Mouse (Mus musculus): ENCODE measurements around the gene Pakap. TPM values are rescaled to one million over a fixed set of nuclear protein-coding genes. Genes with fewer than 3 reads are reported as not detected.

Pakap gene
- polyA plus RNA-seq, 1 experiment from 2014 or later: 12.6 TPM

DNA sequence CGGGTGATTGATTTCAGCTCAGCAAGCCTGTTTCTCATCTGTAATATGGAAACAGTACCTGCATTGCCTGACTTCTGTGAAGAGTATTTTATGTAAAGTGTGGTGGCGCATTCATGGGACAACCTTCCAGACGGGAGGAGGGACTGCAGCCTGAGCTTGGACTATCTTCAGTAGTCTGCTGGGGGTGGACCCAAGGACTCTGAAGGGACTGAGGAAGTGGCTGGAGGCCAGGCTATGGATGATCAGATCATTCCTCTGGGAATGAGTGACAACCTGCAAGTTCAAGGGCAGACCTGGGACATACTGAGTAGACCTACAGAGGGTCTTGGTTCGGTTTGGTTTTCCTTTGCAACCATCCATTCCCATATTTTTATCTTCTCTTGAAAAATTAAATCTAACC lies 154.3 kb downstream of the Pakap start:
- Histone ChIP-seq H3K4me2 (replicated peaks) (no peak overlapping the region), H3K4me1 (replicated peaks; ENCODE audit: control insufficient read depth, insufficient read depth, low read length) (no peaks in the 10 kb centered on the region), H3K9me3 (ENCODE audit: control insufficient read depth, low read length) (no peaks in the 10 kb centered on the region), H3K9ac (no peak overlapping the region), H3K4me3 (replicated peaks; ENCODE audit: low read length) (no peak overlapping the region), H3K36me3 (replicated peaks; ENCODE audit: control insufficient read depth, insufficient read depth) (no peaks in the 10 kb centered on the region), H3K27ac (no peak overlapping the region), H3K27me3 (ENCODE audit: control insufficient read depth, insufficient read depth, low read length) (no peaks in the 10 kb centered on the region)
- no peak for ATAC-seq (ENCODE audit: low FRiP score)
- DNase-seq (ENCODE audit: low spot score): no peak
- 85% methylated on average over 4 of the region's 4 CpGs for WGBS

GRCm38 (mm10) chr4:57723659-57724058 lies 155.7 kb downstream of the Pakap start:
- no peak for DNase-seq (ENCODE audit: low spot score)
- Histone ChIP-seq H3K36me3 (replicated peaks; ENCODE audit: control insufficient read depth, insufficient read depth) (no peaks in the 10 kb centered on the region), H3K4me2 (replicated peaks) (no peak overlapping the region), H3K27ac (no peak overlapping the region), H3K4me3 (replicated peaks; ENCODE audit: low read length) (no peak overlapping the region), H3K27me3 (ENCODE audit: control insufficient read depth, insufficient read depth, low read length) (no peaks in the 10 kb centered on the region), H3K9ac (no peak overlapping the region), H3K9me3 (ENCODE audit: control insufficient read depth, low read length) (no peaks in the 10 kb centered on the region), H3K4me1 (replicated peaks; ENCODE audit: control insufficient read depth, insufficient read depth, low read length) (no peaks in the 10 kb centered on the region)
- no peak for ATAC-seq (ENCODE audit: low FRiP score)
- WGBS: 69% methylated on average over 2 of the region's 2 CpGs

GRCm38 (mm10) chr4:57725569-57725968 lies 157.6 kb downstream of the Pakap start:
- H3K27me3 ChIP-seq (ENCODE audit: control insufficient read depth, insufficient read depth, low read length): no peaks in the 10 kb centered on the region

DNA sequence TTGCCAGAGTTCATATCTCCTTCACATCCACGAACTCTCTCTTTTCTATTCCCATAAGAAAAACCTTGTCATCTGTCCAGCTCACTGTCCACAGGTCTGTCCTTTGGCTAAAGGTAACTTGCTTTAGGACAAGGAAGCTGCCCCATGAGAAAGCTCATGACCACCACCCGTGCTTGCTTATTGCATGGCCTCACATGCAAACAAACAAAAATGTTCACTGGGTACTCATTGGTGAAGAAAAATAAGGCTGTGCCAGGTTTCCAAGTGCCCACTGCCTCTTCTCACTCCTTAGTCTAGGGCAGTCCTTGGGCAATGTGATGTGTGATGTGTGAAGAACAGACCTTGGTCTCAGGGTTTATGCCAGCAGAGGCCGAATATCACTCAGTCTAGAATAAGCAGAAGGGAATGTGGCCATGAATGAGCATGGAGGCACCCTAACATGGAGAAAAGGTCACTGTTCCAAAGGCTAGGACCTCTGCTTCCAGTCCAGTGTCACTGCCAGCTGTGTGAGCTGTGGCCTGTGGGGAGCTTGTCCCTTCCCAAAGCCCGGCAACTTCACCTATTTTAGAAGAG lies 160.7 kb downstream of the Pakap start:
- H3K36me3 ChIP-seq (replicated peaks; ENCODE audit: control insufficient read depth, insufficient read depth): no peaks in the 10 kb centered on the region
- no peak overlapping the region for H3K4me2 ChIP-seq (replicated peaks)
- WGBS: 94% methylated on average over 4 of the region's 4 CpGs
- DNase-seq (ENCODE audit: low spot score) (no peak), ATAC-seq (ENCODE audit: low FRiP score) (no peak)
- no peak overlapping the region for H3K9ac ChIP-seq
- H3K4me3 ChIP-seq (replicated peaks; ENCODE audit: low read length): no peak overlapping the region
- H3K4me1 ChIP-seq (replicated peaks; ENCODE audit: control insufficient read depth, insufficient read depth, low read length): no peaks in the 10 kb centered on the region
- no peaks in the 10 kb centered on the region for H3K27me3 ChIP-seq (ENCODE audit: control insufficient read depth, insufficient read depth, low read length)
- H3K9me3 ChIP-seq (ENCODE audit: control insufficient read depth, low read length): no peaks in the 10 kb centered on the region
- H3K27ac ChIP-seq: no peak overlapping the region

More at GRCm38 (mm10) chr4:57725569-57725968, 157.6 kb downstream of the Pakap start:
- 77% methylated on average over 1 of the region's 1 CpGs for WGBS
- DNase-seq (ENCODE audit: low spot score) (no peak), ATAC-seq (ENCODE audit: low FRiP score) (no peak)
- Histone ChIP-seq H3K9ac (no peak overlapping the region), H3K4me3 (replicated peaks; ENCODE audit: low read length) (no peak overlapping the region), H3K36me3 (replicated peaks; ENCODE audit: control insufficient read depth, insufficient read depth) (no peaks in the 10 kb centered on the region), H3K27ac (no peak overlapping the region), H3K9me3 (ENCODE audit: control insufficient read depth, low read length) (no peaks in the 10 kb centered on the region), H3K4me2 (replicated peaks) (no peak overlapping the region), H3K4me1 (replicated peaks; ENCODE audit: control insufficient read depth, insufficient read depth, low read length) (no peaks in the 10 kb centered on the region)

GRCm38 (mm10) chr4:57730047-57730446 lies 162.1 kb downstream of the Pakap start:
- Histone ChIP-seq H3K4me3 (replicated peaks; ENCODE audit: low read length) (no peak overlapping the region), H3K36me3 (replicated peaks; ENCODE audit: control insufficient read depth, insufficient read depth) (no peaks in the 10 kb centered on the region), H3K4me2 (replicated peaks) (no peak overlapping the region), H3K4me1 (replicated peaks; ENCODE audit: control insufficient read depth, insufficient read depth, low read length) (no peaks in the 10 kb centered on the region), H3K9me3 (ENCODE audit: control insufficient read depth, low read length) (no peaks in the 10 kb centered on the region), H3K27me3 (ENCODE audit: control insufficient read depth, insufficient read depth, low read length) (no peaks in the 10 kb centered on the region), H3K27ac (no peak overlapping the region), H3K9ac (no peak overlapping the region)
- ATAC-seq (ENCODE audit: low FRiP score) (no peak), DNase-seq (ENCODE audit: low spot score) (no peak)
- 92% methylated on average over 6 of the region's 6 CpGs for WGBS

DNA sequence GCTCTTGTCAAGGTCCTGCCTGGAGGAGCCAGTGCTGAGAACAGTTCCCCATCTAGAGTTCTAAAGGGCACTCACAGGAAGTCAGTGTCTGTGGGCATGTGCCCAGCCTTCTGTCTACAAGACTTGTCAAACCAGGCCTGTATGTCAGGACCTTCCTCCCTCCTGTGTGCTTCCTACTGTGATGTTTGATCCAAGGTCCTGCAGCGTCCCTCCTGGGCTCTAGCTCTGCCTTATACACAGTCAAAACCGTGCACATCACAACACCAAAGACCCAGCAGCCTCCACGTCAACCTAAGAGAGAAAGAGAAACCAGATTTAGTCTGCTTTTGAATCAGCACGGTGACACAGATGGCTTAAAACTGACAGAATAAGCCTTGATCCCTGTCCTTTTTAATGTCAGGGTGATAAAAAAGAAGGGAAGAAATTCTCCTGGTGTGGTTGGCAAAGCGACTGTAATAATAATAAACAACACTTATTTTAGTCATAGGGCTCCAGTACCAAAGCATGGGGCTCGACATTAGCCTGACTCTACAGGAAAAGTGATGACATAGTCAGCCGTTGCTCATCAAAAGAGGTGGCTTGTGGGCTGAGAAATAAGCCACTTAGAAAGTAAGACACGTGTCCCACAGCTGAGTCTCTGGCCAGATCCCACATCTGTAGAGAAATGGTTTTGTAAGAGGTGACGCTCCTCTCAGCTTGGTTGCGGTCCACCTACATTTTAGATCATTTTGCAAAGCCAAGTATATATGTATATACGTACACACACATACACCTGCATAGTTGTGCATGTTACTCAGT lies 163.0 kb downstream of the Pakap start:
- ATAC-seq (ENCODE audit: low FRiP score) (no peak), DNase-seq (ENCODE audit: low spot score) (no peak)
- Histone ChIP-seq H3K4me2 (replicated peaks) (no peak overlapping the region), H3K9me3 (ENCODE audit: control insufficient read depth, low read length) (no peaks in the 10 kb centered on the region), H3K9ac (no peak overlapping the region), H3K36me3 (replicated peaks; ENCODE audit: control insufficient read depth, insufficient read depth) (no peaks in the 10 kb centered on the region), H3K4me1 (replicated peaks; ENCODE audit: control insufficient read depth, insufficient read depth, low read length) (no peaks in the 10 kb centered on the region), H3K4me3 (replicated peaks; ENCODE audit: low read length) (no peak overlapping the region), H3K27ac (no peak overlapping the region), H3K27me3 (ENCODE audit: control insufficient read depth, insufficient read depth, low read length) (no peaks in the 10 kb centered on the region)
- WGBS: 84% methylated on average over 11 of the region's 11 CpGs

GRCm38 (mm10) chr4:57732351-57732750 lies 164.4 kb downstream of the Pakap start:
- H3K27me3 ChIP-seq (ENCODE audit: control insufficient read depth, insufficient read depth, low read length): no peaks in the 10 kb centered on the region
- ATAC-seq (ENCODE audit: low FRiP score) (no peak), DNase-seq (ENCODE audit: low spot score) (no peak)
- no peak overlapping the region for H3K9ac ChIP-seq
- H3K4me1 ChIP-seq (replicated peaks; ENCODE audit: control insufficient read depth, insufficient read depth, low read length): no peaks in the 10 kb centered on the region
- WGBS: 82% methylated on average over 5 of the region's 5 CpGs
- H3K9me3 ChIP-seq (ENCODE audit: control insufficient read depth, low read length): no peaks in the 10 kb centered on the region
- no peak overlapping the region for H3K4me3 ChIP-seq (replicated peaks; ENCODE audit: low read length)
- no peak overlapping the region for H3K27ac ChIP-seq
- no peak overlapping the region for H3K4me2 ChIP-seq (replicated peaks)
- no peaks in the 10 kb centered on the region for H3K36me3 ChIP-seq (replicated peaks; ENCODE audit: control insufficient read depth, insufficient read depth)

DNA sequence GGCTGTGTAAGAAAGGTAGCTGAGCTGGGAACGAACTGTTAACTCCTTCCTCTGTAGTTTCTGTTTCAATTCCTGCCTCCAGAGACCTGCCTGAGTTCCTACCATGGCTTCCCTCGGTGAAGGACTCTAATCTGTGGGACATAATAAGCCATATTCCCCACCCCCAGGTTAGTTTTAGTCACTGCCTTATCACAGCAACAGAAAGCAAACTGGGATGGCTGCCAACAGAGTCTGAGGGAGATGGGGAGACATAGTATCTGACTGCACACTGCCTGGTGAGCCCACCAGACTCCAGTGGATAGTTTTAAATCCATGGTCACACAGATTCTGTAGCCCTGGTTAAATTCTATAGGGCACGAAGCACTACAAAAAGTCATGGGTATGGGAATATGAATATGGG lies 165.5 kb downstream of the Pakap start:
- H3K4me1 ChIP-seq (replicated peaks; ENCODE audit: control insufficient read depth, insufficient read depth, low read length): no peaks in the 10 kb centered on the region
- H3K9ac ChIP-seq: no peak overlapping the region
- 82% methylated on average over 3 of the region's 3 CpGs for WGBS
- DNase-seq (ENCODE audit: low spot score): no peak
- no peak overlapping the region for H3K4me2 ChIP-seq (replicated peaks)
- H3K9me3 ChIP-seq (ENCODE audit: control insufficient read depth, low read length): no peaks in the 10 kb centered on the region
- H3K27me3 ChIP-seq (ENCODE audit: control insufficient read depth, insufficient read depth, low read length): no peaks in the 10 kb centered on the region
- no peak for ATAC-seq (ENCODE audit: low FRiP score)
- H3K4me3 ChIP-seq (replicated peaks; ENCODE audit: low read length): no peak overlapping the region
- no peak overlapping the region for H3K27ac ChIP-seq
- H3K36me3 ChIP-seq (replicated peaks; ENCODE audit: control insufficient read depth, insufficient read depth): no peaks in the 10 kb centered on the region

- Histone ChIP-seq H3K9ac (no peak overlapping the region), H3K4me3 (replicated peaks; ENCODE audit: low read length) (no peak overlapping the region), H3K27me3 (ENCODE audit: control insufficient read depth, insufficient read depth, low read length) (no peaks in the 10 kb centered on the region), H3K4me2 (replicated peaks) (no peak overlapping the region), H3K4me1 (replicated peaks; ENCODE audit: control insufficient read depth, insufficient read depth, low read length) (no peaks in the 10 kb centered on the region), H3K36me3 (replicated peaks; ENCODE audit: control insufficient read depth, insufficient read depth) (no peaks in the 10 kb centered on the region), H3K27ac (no peak overlapping the region), H3K9me3 (ENCODE audit: control insufficient read depth, low read length) (no peaks in the 10 kb centered on the region)
- no peak for DNase-seq (ENCODE audit: low spot score)
- ATAC-seq (ENCODE audit: low FRiP score): no peak
- WGBS: 91% methylated on average over 5 of the region's 5 CpGs
These were observed 167.4 kb downstream of the Pakap start for GRCm38 (mm10) chr4:57735426-57735825.

Measured in hindbrain, embryonic 14.5 days (tissue).